Mouse (Mus musculus) liver, embryonic 13.5 days (tissue): ENCODE results near the gene Slc16a12. TPM values are rescaled to one million over a fixed set of nuclear protein-coding genes. Genes with fewer than 3 reads are reported as not detected.

Experiments
- ATAC-seq: fragments of 200-750 bp; cut with Nextera tagmentation; 2 replicates; pipeline ENCODE4 v1.8.0; 2017; ENCODE audit warnings: low read depth, mild to moderate bottlenecking, moderate number of reproducible peaks, moderate library complexity
- DNase-seq: peaks from one replicate; pipeline ENCODE4 v3.0.0; 2022
- H3K27ac ChIP-seq: fragments of 300-500 bp; sonication (generic); 2 replicates; pipeline ENCODE4 v1.5.1; 2015; ENCODE audit warnings: moderate library complexity, mild to moderate bottlenecking, inconsistent platforms
- H3K27me3 ChIP-seq: fragments of 300-500 bp; sonication (generic); 2 replicates; pipeline ENCODE4 v1.6.1; 2015; ENCODE audit warnings: mild to moderate bottlenecking, inconsistent platforms
- H3K36me3 ChIP-seq: fragments of 300-500 bp; sonication (generic); 2 replicates; pipeline ENCODE4 v1.6.1; 2015; ENCODE audit warnings: mild to moderate bottlenecking, inconsistent platforms
- H3K4me1 ChIP-seq: fragments of 300-500 bp; sonication (generic); replicated peaks from 2 replicates; pipeline ENCODE4 v1.6.1; 2015; ENCODE audit warnings: inconsistent platforms
- H3K4me2 ChIP-seq: fragments of 300-500 bp; sonication (generic); 2 replicates; pipeline ENCODE4 v1.6.1; 2015; ENCODE audit warnings: inconsistent platforms, mild to moderate bottlenecking, moderate library complexity
- H3K4me3 ChIP-seq: fragments of 300-500 bp; sonication (generic); replicated peaks from 2 replicates; pipeline ENCODE4 v1.5.1; 2015; ENCODE audit warnings: mild to moderate bottlenecking, inconsistent platforms
- H3K9ac ChIP-seq: fragments of 300-500 bp; sonication (generic); 2 replicates; pipeline ENCODE4 v1.6.1; 2015; ENCODE audit warnings: mild to moderate bottlenecking, inconsistent platforms
- H3K9me3 ChIP-seq: fragments of 300-500 bp; sonication (generic); replicated peaks from 2 replicates; pipeline ENCODE4 v1.6.1; 2016; ENCODE audit warnings: inconsistent platforms
- WGBS: fragments of 180-500 bp; shearing (Covaris S2); methylation state at CpG from one replicate; pipeline ENCODE4 v1.1.7; 2015; ENCODE audit not compliant: insufficient replicate concordance; 5-methylcytosine and 5-hydroxymethylcytosine counted together
- polyA plus RNA-seq: library from polyadenylated mRNA; unstranded; fragments of >200 nt; fragmentation: Nextera tagmentation; extraction: Ambion mirVana; gene quantifications from 2 replicates; pipeline ENCODE4 v1.2.1, GENCODE M21; 2015

Slc16a12 gene
- polyA plus RNA-seq, 1 experiment from 2014 or later, result 8.1 TPM

GRCm38 (mm10) chr19:34706261-34706660 is 40.8 kb downstream of the Slc16a12 start:
- Histone ChIP-seq H3K4me2 (no peak overlapping the region), H3K36me3 (no peaks in the 10 kb centered on the region), H3K9me3 (no peaks in the 10 kb centered on the region), H3K4me1 (0 out of 2 replicates have a peak, but pooled peaks cover 7% of the 10 kb centered on the region), H3K9ac (no peak overlapping the region), H3K27me3 (no peaks in the 10 kb centered on the region), H3K27ac (no peak overlapping the region), H3K4me3 (no peak overlapping the region)
- no peak for ATAC-seq
- WGBS, result 63% methylated on average over 6 of the region's 6 CpGs
- no peak for DNase-seq

- ATAC-seq (no peak), DNase-seq (no peak)
- 0 out of 2 replicates have a peak, but pooled peaks cover 5% of the 10 kb centered on the region for H3K4me1 ChIP-seq
- H3K9ac ChIP-seq, result no peak overlapping the region
- H3K36me3 ChIP-seq, result no peaks in the 10 kb centered on the region
- no peak overlapping the region for H3K4me2 ChIP-seq
- no peaks in the 10 kb centered on the region for H3K9me3 ChIP-seq
- no peak overlapping the region for H3K4me3 ChIP-seq
- H3K27ac ChIP-seq, result no peak overlapping the region
- no peaks in the 10 kb centered on the region for H3K27me3 ChIP-seq
- WGBS, result 73% methylated on average over 1 of the region's 1 CpGs
These were observed 41.9 kb downstream of the Slc16a12 start for GRCm38 (mm10) chr19:34705141-34705540.

- ATAC-seq, result no peak
These were observed 47.8 kb downstream of the Slc16a12 start for GRCm38 (mm10) chr19:34699300-34699699.

GRCm38 (mm10) chr19:34698852-34699251 is 48.2 kb downstream of the Slc16a12 start:
- Histone ChIP-seq H3K9me3 (no peaks in the 10 kb centered on the region), H3K4me2 (no peak overlapping the region), H3K36me3 (no peaks in the 10 kb centered on the region), H3K27me3 (no peaks in the 10 kb centered on the region), H3K4me1 (no peaks in the 10 kb centered on the region), H3K4me3 (no peak overlapping the region), H3K9ac (no peak overlapping the region), H3K27ac (no peak overlapping the region)
- WGBS, result 43% methylated on average over 1 of the region's 1 CpGs
- no peak for ATAC-seq
- DNase-seq, result no peak

More at GRCm38 (mm10) chr19:34699300-34699699, 47.8 kb downstream of the Slc16a12 start:
- no peak for DNase-seq
- Histone ChIP-seq H3K4me3 (no peak overlapping the region), H3K36me3 (no peaks in the 10 kb centered on the region), H3K27me3 (no peaks in the 10 kb centered on the region), H3K4me1 (no peaks in the 10 kb centered on the region), H3K9ac (no peak overlapping the region), H3K9me3 (no peaks in the 10 kb centered on the region), H3K27ac (no peak overlapping the region), H3K4me2 (no peak overlapping the region)
- 66% methylated on average over 2 of the region's 2 CpGs for WGBS

- ATAC-seq (no peak), DNase-seq (no peak)
- Histone ChIP-seq H3K27ac (no peak overlapping the region), H3K36me3 (no peaks in the 10 kb centered on the region), H3K4me3 (no peak overlapping the region), H3K27me3 (no peaks in the 10 kb centered on the region), H3K9ac (no peak overlapping the region), H3K4me2 (no peak overlapping the region), H3K4me1 (no peaks in the 10 kb centered on the region), H3K9me3 (no peaks in the 10 kb centered on the region)
- 58% methylated on average over 3 of the region's 3 CpGs for WGBS
These were observed 48.7 kb downstream of the Slc16a12 start for GRCm38 (mm10) chr19:34698432-34698831.

- Histone ChIP-seq H3K4me2 (no peak overlapping the region), H3K36me3 (no peaks in the 10 kb centered on the region), H3K4me1 (no peaks in the 10 kb centered on the region), H3K27me3 (no peaks in the 10 kb centered on the region), H3K9ac (no peak overlapping the region), H3K27ac (no peak overlapping the region), H3K4me3 (no peak overlapping the region), H3K9me3 (no peaks in the 10 kb centered on the region)
- DNase-seq (no peak), ATAC-seq (no peak)
- 56% methylated on average over 2 of the region's 2 CpGs for WGBS
These were observed 49.6 kb downstream of the Slc16a12 start for GRCm38 (mm10) chr19:34697461-34697860.

GRCm38 (mm10) chr19:34696352-34696986 is 50.6 kb downstream of the Slc16a12 start:
- Histone ChIP-seq H3K9me3 (no peaks in the 10 kb centered on the region), H3K36me3 (no peaks in the 10 kb centered on the region), H3K27ac (no peak overlapping the region), H3K4me2 (no peak overlapping the region), H3K4me3 (no peak overlapping the region), H3K4me1 (no peaks in the 10 kb centered on the region), H3K27me3 (no peaks in the 10 kb centered on the region), H3K9ac (no peak overlapping the region)
- 65% methylated on average over 8 of the region's 8 CpGs for WGBS
- no peak for ATAC-seq
- DNase-seq, result no peak

GRCm38 (mm10) chr19:34691402-34691801 is 55.7 kb downstream of the Slc16a12 start:
- WGBS, result 68% methylated on average over 6 of the region's 6 CpGs
- Histone ChIP-seq H3K9ac (no peak overlapping the region), H3K4me2 (no peak overlapping the region), H3K4me3 (no peak overlapping the region), H3K36me3 (no peaks in the 10 kb centered on the region), H3K27me3 (no peaks in the 10 kb centered on the region), H3K27ac (no peak overlapping the region), H3K9me3 (no peaks in the 10 kb centered on the region), H3K4me1 (no peaks in the 10 kb centered on the region)
- ATAC-seq (no peak), DNase-seq (no peak)

GRCm38 (mm10) chr19:34685530-34685929 is 61.6 kb downstream of the Slc16a12 start:
- Histone ChIP-seq H3K36me3 (no peaks in the 10 kb centered on the region), H3K27ac (no peak overlapping the region), H3K4me1 (no peaks in the 10 kb centered on the region), H3K9me3 (no peaks in the 10 kb centered on the region), H3K9ac (no peak overlapping the region), H3K4me3 (no peak overlapping the region), H3K27me3 (no peaks in the 10 kb centered on the region), H3K4me2 (no peak overlapping the region)
- WGBS, result 78% methylated on average over 1 of the region's 1 CpGs
- no peak for DNase-seq
- ATAC-seq, result no peak

- Histone ChIP-seq H3K4me2 (no peak overlapping the region), H3K9ac (no peak overlapping the region), H3K27ac (no peak overlapping the region)
These were observed 62.2 kb downstream of the Slc16a12 start for GRCm38 (mm10) chr19:34684857-34685256.

GRCm38 (mm10) chr19:34678428-34678827 is 68.7 kb downstream of the Slc16a12 start:
- H3K27me3 ChIP-seq, result no peaks in the 10 kb centered on the region
- no peak overlapping the region for H3K4me2 ChIP-seq
- no peaks in the 10 kb centered on the region for H3K9me3 ChIP-seq
- DNase-seq, result no peak
- no peaks in the 10 kb centered on the region for H3K36me3 ChIP-seq
- WGBS, result 37% methylated on average over 4 of the region's 4 CpGs
- no peak overlapping the region for H3K4me3 ChIP-seq
- H3K27ac ChIP-seq, result no peak overlapping the region
- no peaks in the 10 kb centered on the region for H3K4me1 ChIP-seq
- no peak for ATAC-seq
- H3K9ac ChIP-seq, result no peak overlapping the region

More at GRCm38 (mm10) chr19:34684857-34685256, 62.2 kb downstream of the Slc16a12 start:
- Histone ChIP-seq H3K4me1 (no peaks in the 10 kb centered on the region), H3K4me3 (no peak overlapping the region), H3K9me3 (no peaks in the 10 kb centered on the region), H3K36me3 (no peaks in the 10 kb centered on the region), H3K27me3 (no peaks in the 10 kb centered on the region)
- DNase-seq (no peak), ATAC-seq (no peak)
- 30% methylated on average over 1 of the region's 1 CpGs for WGBS

GRCm38 (mm10) chr19:34673476-34673875 is 73.6 kb downstream of the Slc16a12 start:
- H3K4me1 ChIP-seq, result no peaks in the 10 kb centered on the region
- no peak for DNase-seq
- H3K9ac ChIP-seq, result no peak overlapping the region
- no peak for ATAC-seq
- no peaks in the 10 kb centered on the region for H3K36me3 ChIP-seq
- no peaks in the 10 kb centered on the region for H3K27me3 ChIP-seq
- no peaks in the 10 kb centered on the region for H3K9me3 ChIP-seq
- H3K27ac ChIP-seq, result no peak overlapping the region
- 44% methylated on average over 7 of the region's 7 CpGs for WGBS
- no peak overlapping the region for H3K4me2 ChIP-seq
- H3K4me3 ChIP-seq, result no peak overlapping the region
